Mouse (Mus musculus): Measurements from ENCODE around the gene Hirip3. TPM values are rescaled to one million over a fixed set of nuclear protein-coding genes. Genes with fewer than 3 reads are reported as not detected.

The Hirip3 gene
- polyA plus RNA-seq (2011; ENCODE audit: insufficient read depth, insufficient read length, low replicate concordance, missing spikeins) = 77.2 and 107 TPM in 2 replicates

DNA sequence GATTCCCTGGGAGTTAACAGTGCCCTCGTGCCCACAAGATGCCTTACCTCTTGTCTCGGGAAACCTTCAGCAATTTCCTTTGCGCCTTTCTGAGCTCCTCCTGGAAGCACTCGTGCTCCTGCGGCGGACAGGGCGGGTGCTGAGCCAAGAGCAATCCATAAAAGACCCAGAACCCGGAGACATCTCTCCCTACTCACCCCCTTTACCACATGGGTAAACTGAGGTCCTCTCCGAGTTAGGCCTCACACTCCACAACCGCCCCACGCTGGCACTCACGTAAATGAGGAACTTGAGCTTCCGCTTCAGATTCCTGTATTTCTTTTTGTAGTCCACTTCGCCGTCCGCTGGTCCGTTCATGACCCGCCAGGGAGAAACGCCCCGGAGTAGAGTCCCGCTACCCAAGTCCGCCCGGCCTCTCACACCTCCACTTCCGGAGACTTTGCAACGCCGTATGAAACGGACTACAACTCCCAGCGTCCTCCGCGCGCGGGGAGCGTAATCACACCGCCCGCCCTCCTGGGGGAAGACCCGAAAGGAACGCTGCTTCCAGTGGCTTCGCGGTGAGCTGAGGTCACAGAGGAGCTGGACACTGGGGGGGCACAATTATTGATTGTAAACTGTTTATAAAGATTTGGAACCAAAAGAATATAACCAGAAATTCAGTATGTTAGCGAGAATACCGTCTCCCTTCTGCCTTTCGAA, at the start of gene Hirip3:
TSS of gene Hirip3 (plus strand) at position 544 of the 702 bp plus-strand sequence.
- Histone ChIP-seq H3K4me1 (ENCODE audit: control insufficient read depth, insufficient read depth, low read length) (peaks cover 2% of the 10 kb centered on the region; the same call in 1 of the 2 replicates), H3K27ac (ENCODE audit: control insufficient read depth, insufficient read depth, low read depth, low read length, poor library complexity) (peak within 1 kb of the TSS; percentile 60), H3K4me3 (replicated peaks; ENCODE audit: control insufficient read depth, low read depth, low read length) (peak within 1 kb of the TSS; percentile 81)
- WGBS = under 1% methylated on average over 42 of the region's 42 CpGs
- TF ChIP-seq CTCF (IDR thresholded peaks at IDR 0.05; ENCODE audit: control insufficient read depth, insufficient read depth, low read length) = no peak
- TF ChIP-seq POLR2A (IDR thresholded peaks at IDR 0.05; ENCODE audit: borderline replicate concordance, control insufficient read depth, low read depth, low read length) = peak; percentile 87; the same call in 1 of the 2 replicates

DNA sequence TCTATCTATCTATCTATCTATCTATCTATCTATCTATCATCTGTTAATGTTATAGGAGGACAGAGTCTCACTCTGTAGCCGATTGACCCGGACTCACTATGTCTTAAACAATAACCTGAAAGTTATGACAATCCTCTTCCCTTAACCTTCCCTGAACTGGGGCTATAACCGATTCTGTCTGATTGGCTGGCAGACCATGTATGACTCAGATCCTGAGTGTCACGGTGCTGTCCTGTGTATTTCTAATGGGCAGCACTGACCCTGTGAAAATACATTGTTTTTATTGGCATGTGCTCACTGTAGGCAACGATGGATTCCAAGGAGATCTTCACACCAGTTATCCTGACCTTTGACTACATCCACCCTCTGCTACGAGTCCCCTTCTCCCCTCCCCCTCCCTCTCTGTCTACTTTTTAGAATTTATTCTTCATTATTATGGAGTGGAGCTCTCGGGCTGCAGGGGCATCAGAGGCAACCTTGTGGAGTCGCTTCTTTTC, 46.0 kb upstream of the Hirip3 start:
- Histone ChIP-seq H3K4me1 (ENCODE audit: control insufficient read depth, insufficient read depth, low read length) (no peaks in the 10 kb centered on the region), H3K27ac (ENCODE audit: control insufficient read depth, insufficient read depth, low read depth, low read length, poor library complexity) (no peak overlapping the region), H3K4me3 (replicated peaks; ENCODE audit: control insufficient read depth, low read depth, low read length) (no peak overlapping the region)
- no peak for TF ChIP-seq POLR2A (IDR thresholded peaks at IDR 0.05; ENCODE audit: borderline replicate concordance, control insufficient read depth, low read depth, low read length)
- TF ChIP-seq CTCF (IDR thresholded peaks at IDR 0.05; ENCODE audit: control insufficient read depth, insufficient read depth, low read length) = no peak
- WGBS = 70% methylated on average over 8 of the region's 8 CpGs

DNA sequence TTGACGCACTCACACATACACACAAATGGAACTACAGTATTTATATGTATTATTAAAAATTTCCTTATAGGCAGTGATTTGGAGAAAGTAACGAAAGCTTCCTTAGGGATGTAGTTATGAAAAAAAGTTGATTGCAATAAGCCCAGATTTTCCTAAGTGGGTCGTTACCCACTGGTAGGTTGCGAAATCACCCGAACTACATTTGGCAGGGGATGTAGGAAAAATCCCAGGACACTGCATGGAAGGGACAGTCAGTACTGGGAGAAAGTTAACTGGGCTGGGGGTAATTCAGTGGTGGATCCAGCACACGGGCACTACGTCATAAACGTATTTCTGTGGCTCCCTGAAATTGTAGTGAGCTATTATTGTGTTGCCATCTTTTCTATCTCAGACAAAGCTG, 45.3 kb upstream of the Hirip3 start:
- Histone ChIP-seq H3K27ac (ENCODE audit: control insufficient read depth, insufficient read depth, low read depth, low read length, poor library complexity) (no peak overlapping the region), H3K4me3 (replicated peaks; ENCODE audit: control insufficient read depth, low read depth, low read length) (no peak overlapping the region), H3K4me1 (ENCODE audit: control insufficient read depth, insufficient read depth, low read length) (no peaks in the 10 kb centered on the region)
- 68% methylated on average over 8 of the region's 8 CpGs for WGBS
- no peak for TF ChIP-seq CTCF (IDR thresholded peaks at IDR 0.05; ENCODE audit: control insufficient read depth, insufficient read depth, low read length)

DNA sequence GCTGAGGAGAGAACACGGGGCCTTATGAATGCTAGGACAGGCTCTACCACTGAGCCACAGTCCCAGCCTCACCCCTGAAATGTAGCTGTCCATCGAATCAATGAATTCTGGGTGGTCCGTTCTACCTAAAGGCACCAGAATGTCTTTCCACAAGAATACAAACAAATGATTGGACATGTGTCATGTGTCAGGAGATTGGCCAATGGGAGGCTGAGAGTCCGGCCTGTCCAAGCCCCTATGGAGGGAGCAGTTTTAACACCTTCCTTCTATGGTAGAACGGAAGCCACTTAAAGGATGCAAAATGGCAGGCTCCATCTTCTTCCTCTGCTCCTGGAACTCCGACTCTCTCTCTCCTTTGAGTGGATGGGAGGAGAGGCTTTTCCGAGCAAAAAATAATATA, 44.2 kb upstream of the Hirip3 start:
- no peak for TF ChIP-seq CTCF (IDR thresholded peaks at IDR 0.05; ENCODE audit: control insufficient read depth, insufficient read depth, low read length)
- no peak for TF ChIP-seq POLR2A (IDR thresholded peaks at IDR 0.05; ENCODE audit: borderline replicate concordance, control insufficient read depth, low read depth, low read length)
- 81% methylated on average over 7 of the region's 7 CpGs for WGBS
- H3K4me1 ChIP-seq (ENCODE audit: control insufficient read depth, insufficient read depth, low read length) = no peaks in the 10 kb centered on the region
- H3K4me3 ChIP-seq (replicated peaks; ENCODE audit: control insufficient read depth, low read depth, low read length) = no peak overlapping the region
- H3K27ac ChIP-seq (ENCODE audit: control insufficient read depth, insufficient read depth, low read depth, low read length, poor library complexity) = no peak overlapping the region

DNA sequence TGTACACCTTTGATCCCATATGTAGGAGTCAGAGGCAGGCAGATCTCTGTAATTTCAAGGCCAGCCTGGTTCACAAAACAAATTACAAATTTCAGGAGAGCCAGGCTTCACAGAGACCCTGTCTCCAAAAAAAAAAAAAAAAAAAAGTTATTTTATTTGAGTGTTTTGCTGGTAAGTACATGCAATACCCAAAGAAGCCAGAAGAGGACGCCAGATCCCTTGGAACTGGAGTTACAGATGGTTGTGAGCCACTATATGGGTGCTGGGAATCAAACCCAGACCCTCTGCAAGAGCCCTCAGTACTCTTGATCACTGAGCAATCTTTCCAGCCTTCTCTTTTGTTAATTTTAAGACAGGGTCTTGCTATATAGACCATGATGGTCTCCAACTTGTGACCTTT, 43.0 kb upstream of the Hirip3 start:
- TF ChIP-seq CTCF (IDR thresholded peaks at IDR 0.05; ENCODE audit: control insufficient read depth, insufficient read depth, low read length) (no peak), POLR2A (IDR thresholded peaks at IDR 0.05; ENCODE audit: borderline replicate concordance, control insufficient read depth, low read depth, low read length) (no peak)
- no peaks in the 10 kb centered on the region for H3K4me1 ChIP-seq (ENCODE audit: control insufficient read depth, insufficient read depth, low read length)
- WGBS = 29% methylated on average over 1 of the region's 1 CpGs
- H3K4me3 ChIP-seq (replicated peaks; ENCODE audit: control insufficient read depth, low read depth, low read length) = no peak overlapping the region
- H3K27ac ChIP-seq (ENCODE audit: control insufficient read depth, insufficient read depth, low read depth, low read length, poor library complexity) = no peak overlapping the region

DNA sequence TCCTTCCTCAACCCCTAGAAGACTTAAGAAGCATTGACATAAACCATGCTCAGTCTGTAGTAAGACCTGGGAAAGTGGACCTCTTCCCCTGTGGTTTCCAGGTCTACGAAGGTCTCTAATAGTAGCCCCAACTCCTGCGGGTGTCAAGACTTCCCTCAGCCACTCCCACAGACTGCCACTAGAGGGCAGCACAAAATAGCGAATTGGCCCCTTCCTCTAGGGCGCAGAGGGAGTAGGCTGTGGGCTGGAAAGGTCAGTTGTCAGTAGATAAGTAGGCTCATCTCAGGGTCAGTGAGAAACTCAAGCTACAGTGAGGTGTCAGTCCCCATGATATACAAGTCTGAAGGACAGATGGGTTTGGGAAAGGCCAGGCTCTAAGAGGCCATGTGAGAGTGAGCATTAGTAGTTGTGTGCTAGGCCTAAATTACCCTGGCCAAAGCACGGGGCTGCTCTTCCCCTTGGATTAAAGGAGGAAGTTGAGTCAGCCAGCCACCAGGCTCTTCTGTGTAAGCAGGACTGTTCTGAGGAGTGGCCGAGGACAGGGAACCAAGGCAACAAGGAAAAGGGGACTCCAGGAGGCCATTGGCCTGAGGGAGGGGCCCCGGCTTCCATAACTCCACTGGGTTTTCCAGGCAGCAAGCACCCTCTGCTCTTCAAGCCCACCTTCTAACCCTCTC, 39.8 kb upstream of the Hirip3 start:
- H3K27ac ChIP-seq (ENCODE audit: control insufficient read depth, insufficient read depth, low read depth, low read length, poor library complexity) = no peak overlapping the region
- no peaks in the 10 kb centered on the region for H3K4me1 ChIP-seq (ENCODE audit: control insufficient read depth, insufficient read depth, low read length)
- peak; percentile 98 for TF ChIP-seq CTCF (IDR thresholded peaks at IDR 0.05; ENCODE audit: control insufficient read depth, insufficient read depth, low read length)
- no peak for TF ChIP-seq POLR2A (IDR thresholded peaks at IDR 0.05; ENCODE audit: borderline replicate concordance, control insufficient read depth, low read depth, low read length)
- 21% methylated on average over 7 of the region's 7 CpGs for WGBS
- no peak overlapping the region for H3K4me3 ChIP-seq (replicated peaks; ENCODE audit: control insufficient read depth, low read depth, low read length)

DNA sequence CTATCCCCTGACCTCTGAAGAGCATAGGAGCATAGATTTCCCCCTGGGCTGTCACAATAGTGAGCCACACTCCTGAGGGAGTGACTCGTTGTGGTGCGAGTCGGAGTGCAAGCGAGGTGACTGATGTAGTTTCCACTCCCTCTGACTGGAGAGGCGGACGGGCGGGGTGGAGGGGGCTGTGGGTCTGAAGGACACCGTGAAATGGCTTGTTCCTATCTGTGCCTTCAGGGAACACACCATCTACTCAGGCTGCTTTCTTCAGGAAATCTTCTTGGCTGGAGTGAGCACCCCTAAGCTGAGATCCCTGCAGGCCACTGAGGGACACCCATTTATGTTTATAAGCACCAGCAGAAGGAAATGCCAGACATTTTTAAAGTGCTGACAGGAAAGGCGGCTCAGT, 39.0 kb upstream of the Hirip3 start:
- 71% methylated on average over 9 of the region's 9 CpGs for WGBS
- TF ChIP-seq CTCF (IDR thresholded peaks at IDR 0.05; ENCODE audit: control insufficient read depth, insufficient read depth, low read length) (no peak), POLR2A (IDR thresholded peaks at IDR 0.05; ENCODE audit: borderline replicate concordance, control insufficient read depth, low read depth, low read length) (no peak)
- Histone ChIP-seq H3K4me1 (ENCODE audit: control insufficient read depth, insufficient read depth, low read length) (no peaks in the 10 kb centered on the region), H3K27ac (ENCODE audit: control insufficient read depth, insufficient read depth, low read depth, low read length, poor library complexity) (no peak overlapping the region), H3K4me3 (replicated peaks; ENCODE audit: control insufficient read depth, low read depth, low read length) (no peak overlapping the region)

DNA sequence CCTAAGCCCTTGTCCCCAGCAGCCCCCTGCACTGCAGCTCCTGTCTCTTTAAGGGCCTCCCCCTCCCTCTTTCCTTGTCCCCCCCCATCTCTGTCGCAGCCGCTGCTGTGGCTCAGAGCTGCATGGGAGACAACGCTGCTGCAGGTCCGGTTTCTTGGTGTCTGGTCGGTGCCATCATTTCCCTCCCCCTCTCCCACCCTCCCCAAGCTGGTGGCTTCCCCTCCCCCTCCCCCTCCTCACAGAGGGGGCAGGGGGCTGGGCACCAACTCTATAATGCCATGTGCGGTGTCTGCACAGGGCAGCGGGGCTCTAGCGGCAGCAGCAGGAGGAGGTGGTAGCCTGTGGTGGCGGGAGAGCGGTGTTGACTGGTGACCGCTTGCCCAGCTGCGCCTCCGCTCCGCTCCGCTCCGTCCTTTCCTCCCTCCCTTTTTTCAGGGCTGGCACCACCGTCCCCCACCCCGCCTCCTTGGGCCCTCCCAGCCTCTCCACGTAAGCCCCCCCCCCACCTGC, 38.5 kb upstream of the Hirip3 start:
- 6% methylated on average over 17 of the region's 19 CpGs for whole genome bisulfite sequencing
- TF ChIP-seq CTCF (IDR thresholded peaks at IDR 0.05; ENCODE audit: control insufficient read depth, insufficient read depth, low read length) = no peak
- no peak for TF ChIP-seq POLR2A (IDR thresholded peaks at IDR 0.05; ENCODE audit: borderline replicate concordance, control insufficient read depth, low read depth, low read length)
- no peak overlapping the region for H3K27ac ChIP-seq (ENCODE audit: control insufficient read depth, insufficient read depth, low read depth, low read length, poor library complexity)
- no peaks in the 10 kb centered on the region for H3K4me1 ChIP-seq (ENCODE audit: control insufficient read depth, insufficient read depth, low read length)
- H3K4me3 ChIP-seq (replicated peaks; ENCODE audit: control insufficient read depth, low read depth, low read length) = no peak overlapping the region
